Mouse (Mus musculus) embryonic facial prominence, embryonic 13.5 days (tissue): Measurements from ENCODE around the gene Acp6. TPM values are rescaled to one million over a fixed set of nuclear protein-coding genes. Genes with fewer than 3 reads are reported as not detected.
"Not testable (repeated sequence)": the region's sequence is repeated elsewhere in the genome, so short reads cannot be mapped to it uniquely, and the experiment has no call there.

ENCODE experiments used
- ATAC-seq: fragments of 200-750 bp; cut with Nextera tagmentation; 2 replicates; pipeline ENCODE4 v1.8.0; 2017; ENCODE audit warnings: low read depth; ENCODE audit not compliant: insufficient number of reproducible peaks, insufficient read depth, low FRiP score, low TSS enrichment
- H3K27ac ChIP-seq: fragments of 300-500 bp; sonication (generic); 2 replicates; pipeline ENCODE4 v1.5.1; 2015; ENCODE audit warnings: moderate library complexity, mild to moderate bottlenecking, inconsistent platforms
- H3K27me3 ChIP-seq: fragments of 300-500 bp; sonication (generic); 2 replicates; pipeline ENCODE4 v1.6.1; 2015; ENCODE audit warnings: mild to moderate bottlenecking, inconsistent platforms
- H3K36me3 ChIP-seq: fragments of 300-500 bp; sonication (generic); 2 replicates; pipeline ENCODE4 v1.6.1; 2015; ENCODE audit warnings: mild to moderate bottlenecking, inconsistent platforms
- H3K4me1 ChIP-seq: fragments of 300-500 bp; sonication (generic); 2 replicates; pipeline ENCODE4 v1.6.1; 2015; ENCODE audit warnings: inconsistent platforms
- H3K4me2 ChIP-seq: fragments of 300-500 bp; sonication (generic); 2 replicates; pipeline ENCODE4 v1.6.1; 2015; ENCODE audit warnings: moderate library complexity, mild to moderate bottlenecking, inconsistent platforms
- H3K4me3 ChIP-seq: fragments of 300-500 bp; sonication (generic); 2 replicates; pipeline ENCODE4 v1.5.1; 2015; ENCODE audit warnings: mild to moderate bottlenecking, inconsistent platforms
- H3K9ac ChIP-seq: fragments of 300-500 bp; sonication (generic); 2 replicates; pipeline ENCODE4 v1.6.1; 2015; ENCODE audit warnings: mild to moderate bottlenecking, inconsistent platforms
- H3K9me3 ChIP-seq: fragments of 300-500 bp; sonication (generic); 2 replicates; pipeline ENCODE4 v1.6.1; 2016; ENCODE audit warnings: inconsistent platforms
- WGBS: fragments of 180-500 bp; shearing (Covaris S2); methylation state at CpG from one replicate; pipeline ENCODE4 v1.1.7; 2015; ENCODE audit warnings: mixed read lengths; 5-methylcytosine and 5-hydroxymethylcytosine counted together
- polyA plus RNA-seq: library from polyadenylated mRNA; unstranded; fragments of >200 nt; fragmentation: Nextera tagmentation; extraction: Ambion mirVana; gene quantifications from 2 replicates; pipeline ENCODE4 v1.2.1, GENCODE M21; 2015

The Acp6 gene
- 49.1 and 53.8 TPM in 2 replicates for polyA plus RNA-seq

DNA sequence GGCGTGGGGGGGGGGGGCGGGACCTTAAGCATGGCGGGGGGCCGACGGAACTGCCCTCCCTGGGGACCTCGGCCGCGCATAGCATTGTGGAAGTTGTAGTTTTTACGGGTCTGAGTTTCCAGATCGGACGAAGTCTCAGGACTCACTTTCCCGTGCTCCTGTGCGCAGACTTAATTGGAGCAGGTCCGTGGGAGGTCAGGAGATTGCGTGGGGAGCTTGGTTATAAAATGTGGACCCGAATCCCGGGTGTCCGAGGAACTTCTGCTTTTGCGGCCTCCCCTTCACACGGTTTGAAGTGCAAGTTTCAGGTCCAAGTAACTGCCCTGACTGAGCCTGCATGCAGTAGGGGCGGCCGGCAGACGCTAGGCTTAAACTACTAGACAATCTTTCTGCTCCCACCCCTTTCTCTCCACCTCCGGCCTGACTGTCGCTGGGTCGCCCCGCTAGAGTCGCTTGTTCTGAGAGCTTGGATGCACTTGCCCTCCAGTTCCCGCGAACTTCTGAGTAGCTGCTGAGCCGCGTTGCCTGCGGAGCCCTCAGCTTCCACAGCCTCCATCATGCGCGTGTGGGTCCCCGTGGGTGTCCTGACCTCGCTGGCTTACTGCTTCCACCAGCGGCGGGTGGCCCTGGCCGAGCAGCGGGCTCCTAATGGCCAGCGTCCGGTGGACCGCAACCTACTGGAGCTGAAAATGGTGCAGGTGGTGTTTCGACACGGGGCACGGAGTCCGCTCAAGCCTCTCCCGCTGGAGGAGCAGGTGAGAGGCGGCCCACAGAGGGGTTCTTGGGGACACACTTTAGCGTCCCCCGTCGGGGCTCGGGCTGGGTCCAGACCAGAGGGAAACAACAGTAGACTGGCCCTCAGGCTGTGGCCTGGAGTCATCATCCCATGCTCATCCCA is at the start of gene Acp6:
Gene Acp6 (plus strand): TSS at position 167 of the 898 bp plus-strand sequence.
- Histone ChIP-seq H3K4me2 (peak within 1 kb of the TSS; percentile 91), H3K36me3 (0 out of 2 replicates have a peak, but pooled peaks cover 5% of the 10 kb centered on the region), H3K9me3 (no peaks in the 10 kb centered on the region), H3K27me3 (no peaks in the 10 kb centered on the region), H3K9ac (peak within 1 kb of the TSS; percentile 86), H3K4me1 (peaks cover 24% of the 10 kb centered on the region), H3K27ac (peak within 1 kb of the TSS; percentile 80), H3K4me3 (peak within 1 kb of the TSS; percentile 85)
- WGBS, result under 1% methylated on average over 53 of the region's 54 CpGs
- peak; percentile 90 for ATAC-seq

DNA sequence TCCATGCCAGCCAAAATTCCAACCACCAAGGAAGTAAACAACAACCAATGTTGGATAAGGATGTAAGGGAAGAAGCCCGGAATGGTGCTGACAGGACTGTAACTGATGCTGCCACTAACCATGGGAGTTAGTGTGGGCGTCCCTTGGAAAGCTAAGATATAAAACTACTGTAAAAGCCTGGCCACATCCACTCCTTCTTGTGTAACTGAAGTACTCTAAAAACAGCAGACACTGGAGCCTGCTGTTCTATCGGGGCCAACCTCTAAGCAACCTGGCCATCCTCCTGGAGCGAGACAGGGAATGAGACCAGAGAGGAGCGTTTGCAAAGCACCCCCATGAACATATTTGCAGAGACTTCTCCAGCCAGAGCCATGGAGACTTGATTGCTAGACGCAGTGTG is 41.1 kb upstream of the Acp6 start:
- H3K4me1 ChIP-seq, result no peaks in the 10 kb centered on the region
- H3K4me2 ChIP-seq, result no peak overlapping the region
- H3K4me3 ChIP-seq, result no peak overlapping the region
- WGBS, result 87% methylated on average over 6 of the region's 6 CpGs
- no peaks in the 10 kb centered on the region for H3K36me3 ChIP-seq
- no peaks in the 10 kb centered on the region for H3K9me3 ChIP-seq
- H3K9ac ChIP-seq, result no peak overlapping the region
- no peak overlapping the region for H3K27ac ChIP-seq
- H3K27me3 ChIP-seq, result no peaks in the 10 kb centered on the region
- ATAC-seq, result no peak

GRCm38 (mm10) chr3:97118313-97118712 is 40.3 kb upstream of the Acp6 start:
- Histone ChIP-seq H3K9ac (no peak overlapping the region), H3K27me3 (no peaks in the 10 kb centered on the region), H3K4me1 (no peaks in the 10 kb centered on the region), H3K36me3 (no peaks in the 10 kb centered on the region), H3K4me3 (no peak overlapping the region), H3K4me2 (no peak overlapping the region), H3K27ac (no peak overlapping the region), H3K9me3 (no peaks in the 10 kb centered on the region)
- ATAC-seq, result no peak
- WGBS, result 50% methylated on average over 12 of the region's 12 CpGs

- no peaks in the 10 kb centered on the region for H3K9me3 ChIP-seq
- ATAC-seq, result no peak
Observed at GRCm38 (mm10) chr3:97124193-97124592, 34.4 kb upstream of the Acp6 start.

GRCm38 (mm10) chr3:97129410-97129809 is 29.2 kb upstream of the Acp6 start:
- Histone ChIP-seq H3K36me3 (no peaks in the 10 kb centered on the region), H3K27ac (no peak overlapping the region), H3K9ac (no peak overlapping the region), H3K4me3 (no peak overlapping the region), H3K9me3 (no peaks in the 10 kb centered on the region), H3K4me1 (no peaks in the 10 kb centered on the region), H3K27me3 (no peaks in the 10 kb centered on the region), H3K4me2 (no peak overlapping the region)
- WGBS, result 79% methylated on average over 4 of the region's 4 CpGs
- ATAC-seq, result no peak

More at GRCm38 (mm10) chr3:97124193-97124592, 34.4 kb upstream of the Acp6 start:
- no peak overlapping the region for H3K4me2 ChIP-seq
- H3K27me3 ChIP-seq, result no peaks in the 10 kb centered on the region
- WGBS, result 43% methylated on average over 7 of the region's 7 CpGs
- no peak overlapping the region for H3K9ac ChIP-seq
- no peaks in the 10 kb centered on the region for H3K4me1 ChIP-seq
- no peak overlapping the region for H3K27ac ChIP-seq
- H3K36me3 ChIP-seq, result no peaks in the 10 kb centered on the region
- H3K4me3 ChIP-seq, result no peak overlapping the region

- WGBS, result 81% methylated on average over 1 of the region's 1 CpGs
- ATAC-seq, H3K27me3 ChIP-seq, H3K4me1 ChIP-seq, H3K4me3 ChIP-seq, H3K27ac ChIP-seq, H3K9me3 ChIP-seq, H3K36me3 ChIP-seq, H3K9ac ChIP-seq, H3K4me2 ChIP-seq: not testable (repeated sequence)
Observed at GRCm38 (mm10) chr3:97137666-97138065, 20.9 kb upstream of the Acp6 start.

DNA sequence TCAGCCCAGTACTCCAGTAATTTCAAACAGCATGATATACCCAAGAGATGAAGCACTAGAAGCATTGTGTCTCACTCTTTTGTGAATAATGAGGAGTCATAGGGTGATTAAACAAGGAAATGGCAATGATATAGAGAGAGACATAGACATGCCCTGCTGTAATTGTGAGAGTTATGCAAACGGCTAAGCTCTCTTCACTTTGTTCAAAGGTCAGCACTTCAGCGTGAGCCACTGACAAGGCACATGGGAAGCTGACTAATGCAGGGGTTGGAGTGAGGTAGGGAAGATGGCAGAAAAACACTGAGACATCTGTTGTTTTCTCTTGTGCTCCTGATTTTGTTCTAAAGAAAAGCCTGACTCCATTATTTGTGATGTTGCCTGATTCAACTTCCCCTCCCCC is 7.5 kb upstream of the Acp6 start:
- Histone ChIP-seq H3K36me3 (no peaks in the 10 kb centered on the region), H3K9me3 (no peaks in the 10 kb centered on the region), H3K4me3 (no peak overlapping the region), H3K27ac (no peak overlapping the region), H3K4me2 (no peak overlapping the region), H3K4me1 (no peaks in the 10 kb centered on the region), H3K27me3 (no peaks in the 10 kb centered on the region), H3K9ac (no peak overlapping the region)
- 56% methylated on average over 2 of the region's 2 CpGs for WGBS
- ATAC-seq, result no peak

DNA sequence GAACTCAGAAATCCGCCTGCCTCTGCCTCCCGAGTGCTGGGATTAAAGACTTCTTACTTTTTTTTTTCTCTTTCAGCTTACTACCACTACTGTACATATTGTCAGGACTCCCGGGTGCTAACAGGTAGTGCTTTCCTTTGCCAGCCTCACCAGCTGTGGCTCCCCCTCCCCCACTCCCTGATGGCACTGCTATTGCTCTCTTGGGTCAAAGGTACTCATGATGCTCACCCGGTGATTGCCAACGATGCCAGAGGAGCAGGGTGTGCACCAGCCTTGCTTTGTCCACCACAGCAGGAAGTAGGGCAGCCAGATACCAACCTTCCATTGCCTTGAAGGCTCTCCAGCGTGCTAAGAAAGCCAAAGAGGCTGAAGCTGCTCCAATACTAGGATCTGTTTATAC is 2.1 kb upstream of the Acp6 start:
- no peak for ATAC-seq
- Histone ChIP-seq H3K36me3 (no peaks in the 10 kb centered on the region), H3K9me3 (no peaks in the 10 kb centered on the region), H3K4me1 (peaks cover 18% of the 10 kb centered on the region), H3K4me2 (no peak overlapping the region), H3K27ac (no peak overlapping the region), H3K27me3 (no peaks in the 10 kb centered on the region), H3K9ac (no peak overlapping the region), H3K4me3 (no peak overlapping the region)
- 91% methylated on average over 6 of the region's 6 CpGs for whole genome bisulfite sequencing

DNA sequence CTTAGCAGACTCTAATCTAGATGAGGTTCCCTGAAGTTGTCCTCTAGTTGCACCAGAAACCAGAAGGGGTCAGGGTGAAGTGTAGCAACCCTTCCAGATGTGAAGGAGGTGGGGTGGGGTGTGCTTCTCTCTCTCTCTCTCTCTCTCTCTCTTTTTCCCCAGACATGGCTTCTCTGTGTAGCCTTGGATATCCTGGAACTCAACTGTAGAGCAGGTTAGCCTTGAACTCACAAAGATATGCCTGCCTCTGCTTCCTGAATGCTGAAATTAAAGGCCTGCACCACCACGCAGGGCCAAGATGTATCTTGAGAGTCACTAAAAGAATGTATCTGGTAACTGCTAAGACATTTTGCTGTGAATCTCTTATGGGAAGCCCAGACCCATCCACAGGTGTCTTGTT is 1.3 kb upstream of the Acp6 start:
- H3K36me3 ChIP-seq, result no peaks in the 10 kb centered on the region
- H3K27me3 ChIP-seq, result no peaks in the 10 kb centered on the region
- no peak overlapping the region for H3K27ac ChIP-seq
- H3K4me3 ChIP-seq, result no peak overlapping the region
- no peak overlapping the region for H3K9ac ChIP-seq
- H3K4me2 ChIP-seq, result no peak overlapping the region
- H3K4me1 ChIP-seq, result peaks cover 24% of the 10 kb centered on the region
- ATAC-seq, result no peak
- no peaks in the 10 kb centered on the region for H3K9me3 ChIP-seq
- WGBS, result 81% methylated on average over 1 of the region's 1 CpGs

DNA sequence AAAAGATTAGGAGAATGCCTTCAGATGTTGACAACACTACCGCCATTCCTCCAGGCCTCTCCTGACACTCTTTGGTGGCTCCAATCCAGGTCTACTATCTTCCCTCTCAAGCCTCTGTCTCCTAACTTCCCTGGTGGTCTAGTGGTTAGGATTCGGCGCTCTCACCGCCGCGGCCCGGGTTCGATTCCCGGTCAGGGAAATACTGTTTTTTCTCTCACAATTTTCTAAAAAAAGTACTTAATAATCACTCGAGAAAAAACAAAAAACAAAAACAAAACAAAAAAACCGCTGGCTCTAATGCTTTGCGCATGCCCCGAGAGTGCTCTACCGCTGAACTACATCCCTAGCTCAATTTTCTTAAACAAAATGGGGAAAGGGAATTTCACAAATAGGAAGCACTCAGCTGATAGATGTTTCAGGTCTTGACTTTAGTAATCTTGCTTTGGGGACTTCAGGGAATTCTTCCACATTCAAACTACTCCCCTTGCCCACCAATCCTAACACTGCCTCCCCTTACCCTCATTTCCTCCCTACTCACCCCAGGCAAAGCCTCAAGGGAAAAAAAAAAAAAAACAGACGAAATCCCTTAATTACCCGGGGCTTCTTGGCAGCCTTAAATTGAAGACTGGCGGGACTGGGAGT is 498 bp upstream of the Acp6 start:
- Histone ChIP-seq H3K4me1 (peaks cover 24% of the 10 kb centered on the region), H3K4me3 (peak overlapping the region; percentile 85), H3K27ac (peak overlapping the region; percentile 51), H3K27me3 (no peaks in the 10 kb centered on the region), H3K36me3 (no peaks in the 10 kb centered on the region), H3K9me3 (no peaks in the 10 kb centered on the region), H3K4me2 (peak overlapping the region; percentile 91), H3K9ac (peak overlapping the region; percentile 86)
- 0 out of 2 replicates have a peak, but pooled peaks have one; percentile 6 for ATAC-seq
- WGBS, result under 1% methylated on average over 17 of the region's 17 CpGs

DNA sequence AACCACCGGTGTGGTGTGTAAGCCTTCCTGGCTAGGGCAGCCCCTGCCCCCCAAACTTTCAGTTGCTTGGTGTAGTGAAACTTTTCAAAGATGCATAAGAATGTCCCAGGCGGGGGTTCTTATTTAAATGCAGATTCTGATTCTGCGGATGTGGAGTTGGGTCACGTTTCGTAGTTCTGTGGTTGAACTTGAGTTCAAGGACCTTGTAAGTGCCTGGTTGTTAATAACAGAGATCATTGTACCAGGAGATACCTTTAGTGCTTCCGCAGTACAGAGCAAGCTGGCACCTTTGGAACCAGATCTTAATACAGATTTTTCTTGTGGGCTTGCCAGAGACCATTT is 903 bp downstream of the Acp6 start:
- WGBS, result 7% methylated on average over 6 of the region's 6 CpGs
- no peak; the same call in 1 of the 2 replicates for ATAC-seq
- peaks cover 24% of the 10 kb centered on the region for H3K4me1 ChIP-seq
- H3K36me3 ChIP-seq, result 0 out of 2 replicates have a peak, but pooled peaks cover 9% of the 10 kb centered on the region
- peak overlapping the region; percentile 85 for H3K4me3 ChIP-seq
- no peaks in the 10 kb centered on the region for H3K9me3 ChIP-seq
- no peaks in the 10 kb centered on the region for H3K27me3 ChIP-seq
- no peak overlapping the region for H3K27ac ChIP-seq
- H3K4me2 ChIP-seq, result peak overlapping the region; percentile 91
- peak overlapping the region; percentile 86 for H3K9ac ChIP-seq

DNA sequence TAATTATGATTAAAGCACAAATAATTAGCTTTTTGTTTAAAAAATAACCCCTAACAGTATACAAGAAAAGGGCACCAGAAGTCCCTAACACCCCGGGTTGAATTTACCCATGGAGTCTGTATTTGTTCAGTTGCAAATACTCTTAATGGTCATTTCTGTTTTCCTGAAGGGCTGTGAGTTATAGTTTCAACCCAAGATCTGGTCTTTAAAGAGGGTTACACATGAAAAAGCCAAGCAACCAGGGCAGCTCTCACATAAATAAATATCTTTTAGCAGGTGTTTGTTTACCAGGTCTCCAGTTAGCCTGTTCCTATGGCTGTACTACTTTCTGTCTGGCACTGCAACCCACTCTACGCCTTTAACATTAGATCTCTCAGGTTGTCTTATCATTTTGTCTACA is 1.4 kb downstream of the Acp6 start:
- Histone ChIP-seq H3K27ac (no peak overlapping the region), H3K9ac (no peak overlapping the region), H3K4me1 (peaks cover 24% of the 10 kb centered on the region), H3K27me3 (no peaks in the 10 kb centered on the region), H3K9me3 (no peaks in the 10 kb centered on the region), H3K36me3 (0 out of 2 replicates have a peak, but pooled peaks cover 9% of the 10 kb centered on the region), H3K4me2 (peak overlapping the region; percentile 91), H3K4me3 (peak overlapping the region; percentile 85)
- ATAC-seq, result no peak
- WGBS, result 70% methylated on average over 2 of the region's 2 CpGs
